Mouse (Mus musculus) embryonic facial prominence, embryonic 10.5 days (tissue): Measurements from ENCODE around the gene Cdh18. TPM values are rescaled to one million over a fixed set of nuclear protein-coding genes. Genes with fewer than 3 reads are reported as not detected.

Experiments
- DNase-seq: peaks from one replicate; pipeline ENCODE4 v3.0.0-alpha.2; 2017; ENCODE audit warnings: low spot score
- H3K27ac ChIP-seq: fragments of 300-500 bp; sonication (generic); replicated peaks from 2 replicates; pipeline ENCODE4 v1.5.1; 2016; ENCODE audit warnings: mild to moderate bottlenecking
- H3K27me3 ChIP-seq: fragments of 300-500 bp; sonication (generic); replicated peaks from 2 replicates; pipeline ENCODE4 v1.6.1; 2016; ENCODE audit warnings: low read depth, mild to moderate bottlenecking; ENCODE audit not compliant: poor library complexity, severe bottlenecking
- H3K36me3 ChIP-seq: fragments of 300-500 bp; sonication (generic); replicated peaks from 2 replicates; pipeline ENCODE4 v1.6.1; 2016; ENCODE audit warnings: mild to moderate bottlenecking, moderate library complexity
- H3K4me1 ChIP-seq: fragments of 300-500 bp; sonication (generic); 2 replicates; pipeline ENCODE4 v1.6.1; 2016
- H3K4me3 ChIP-seq: fragments of 300-500 bp; sonication (generic); 2 replicates; pipeline ENCODE4 v1.5.1; 2016; ENCODE audit warnings: mild to moderate bottlenecking, moderate library complexity
- H3K9me3 ChIP-seq: fragments of 300-500 bp; sonication (generic); 2 replicates; pipeline ENCODE4 v1.6.1; 2016; ENCODE audit warnings: mild to moderate bottlenecking
- WGBS: fragments of 180-500 bp; shearing (Covaris S2); methylation state at CpG from one replicate; pipeline ENCODE4 v1.1.7; 2016; 5-methylcytosine and 5-hydroxymethylcytosine counted together
- polyA plus RNA-seq: library from polyadenylated mRNA; unstranded; fragments of >200 nt; fragmentation: Nextera tagmentation; extraction: Ambion mirVana; gene quantifications from 2 replicates; pipeline ENCODE4 v1.2.1, GENCODE M21; 2016

The Cdh18 gene
- polyA plus RNA-seq, 1 experiment from 2014 or later = 0.09 TPM

GRCm38 (mm10) chr15:23430021-23430420 is 881.2 kb downstream of the Cdh18 start:
- Histone ChIP-seq H3K27ac (no peak overlapping the region), H3K4me3 (no peak overlapping the region), H3K27me3 (no peaks in the 10 kb centered on the region), H3K36me3 (no peaks in the 10 kb centered on the region), H3K9me3 (no peaks in the 10 kb centered on the region), H3K4me1 (no peaks in the 10 kb centered on the region)
- no peak for DNase-seq
- WGBS = 87% methylated on average over 5 of the region's 5 CpGs

- no peak for DNase-seq
- Histone ChIP-seq H3K27me3 (no peaks in the 10 kb centered on the region), H3K9me3 (no peaks in the 10 kb centered on the region), H3K36me3 (no peaks in the 10 kb centered on the region), H3K4me3 (no peak overlapping the region), H3K27ac (no peak overlapping the region), H3K4me1 (no peaks in the 10 kb centered on the region)
- 89% methylated on average over 1 of the region's 1 CpGs for WGBS
Observed at GRCm38 (mm10) chr15:23448542-23448941, 899.7 kb downstream of the Cdh18 start.

- no peak overlapping the region for H3K27ac ChIP-seq
- no peak overlapping the region for H3K4me3 ChIP-seq
- DNase-seq = peak; percentile 14
- no peaks in the 10 kb centered on the region for H3K9me3 ChIP-seq
- no peaks in the 10 kb centered on the region for H3K36me3 ChIP-seq
- H3K4me1 ChIP-seq = no peaks in the 10 kb centered on the region
- WGBS = 47% methylated on average over 9 of the region's 9 CpGs
- H3K27me3 ChIP-seq = no peaks in the 10 kb centered on the region
Observed at GRCm38 (mm10) chr15:23452098-23452625, 903.3 kb downstream of the Cdh18 start.

GRCm38 (mm10) chr15:23453331-23453730 is 904.5 kb downstream of the Cdh18 start:
- no peak overlapping the region for H3K4me3 ChIP-seq
- DNase-seq = no peak
- no peaks in the 10 kb centered on the region for H3K9me3 ChIP-seq
- no peaks in the 10 kb centered on the region for H3K27me3 ChIP-seq
- H3K36me3 ChIP-seq = no peaks in the 10 kb centered on the region
- WGBS = 86% methylated on average over 6 of the region's 6 CpGs
- H3K27ac ChIP-seq = no peak overlapping the region
- H3K4me1 ChIP-seq = no peaks in the 10 kb centered on the region

GRCm38 (mm10) chr15:23455344-23455743 is 906.5 kb downstream of the Cdh18 start:
- Histone ChIP-seq H3K27ac (no peak overlapping the region), H3K27me3 (no peaks in the 10 kb centered on the region), H3K4me1 (no peaks in the 10 kb centered on the region), H3K4me3 (no peak overlapping the region), H3K9me3 (no peaks in the 10 kb centered on the region), H3K36me3 (no peaks in the 10 kb centered on the region)
- no peak for DNase-seq
- 85% methylated on average over 7 of the region's 7 CpGs for WGBS

- H3K4me3 ChIP-seq = no peak overlapping the region
- no peaks in the 10 kb centered on the region for H3K4me1 ChIP-seq
- DNase-seq = no peak
- H3K9me3 ChIP-seq = no peaks in the 10 kb centered on the region
- WGBS = 84% methylated on average over 3 of the region's 3 CpGs
- no peaks in the 10 kb centered on the region for H3K27me3 ChIP-seq
- H3K36me3 ChIP-seq = no peaks in the 10 kb centered on the region
- no peak overlapping the region for H3K27ac ChIP-seq
Observed at GRCm38 (mm10) chr15:23457401-23457800, 908.6 kb downstream of the Cdh18 start.

- H3K9me3 ChIP-seq = no peaks in the 10 kb centered on the region
- H3K4me3 ChIP-seq = no peak overlapping the region
- WGBS = 65% methylated on average over 7 of the region's 7 CpGs
- no peak for DNase-seq
- H3K27ac ChIP-seq = no peak overlapping the region
- no peaks in the 10 kb centered on the region for H3K4me1 ChIP-seq
- H3K27me3 ChIP-seq = no peaks in the 10 kb centered on the region
- H3K36me3 ChIP-seq = no peaks in the 10 kb centered on the region
Observed at GRCm38 (mm10) chr15:23470527-23471475, 922.0 kb downstream of the Cdh18 start.

GRCm38 (mm10) chr15:23486306-23486705 is 937.5 kb downstream of the Cdh18 start:
- no peaks in the 10 kb centered on the region for H3K9me3 ChIP-seq
- no peak for DNase-seq
- H3K4me3 ChIP-seq = no peak overlapping the region
- no peaks in the 10 kb centered on the region for H3K36me3 ChIP-seq
- H3K4me1 ChIP-seq = no peaks in the 10 kb centered on the region
- H3K27me3 ChIP-seq = no peaks in the 10 kb centered on the region
- WGBS = 51% methylated on average over 1 of the region's 1 CpGs
- no peak overlapping the region for H3K27ac ChIP-seq

GRCm38 (mm10) chr15:23506480-23506879 is 957.7 kb downstream of the Cdh18 start:
- 85% methylated on average over 4 of the region's 4 CpGs for WGBS
- Histone ChIP-seq H3K9me3 (no peaks in the 10 kb centered on the region), H3K27me3 (no peaks in the 10 kb centered on the region), H3K27ac (no peak overlapping the region), H3K36me3 (no peaks in the 10 kb centered on the region), H3K4me1 (no peaks in the 10 kb centered on the region), H3K4me3 (no peak overlapping the region)
- no peak for DNase-seq

- DNase-seq = no peak
- no peaks in the 10 kb centered on the region for H3K36me3 ChIP-seq
- H3K27me3 ChIP-seq = no peaks in the 10 kb centered on the region
- H3K9me3 ChIP-seq = no peaks in the 10 kb centered on the region
- no peak overlapping the region for H3K4me3 ChIP-seq
- H3K27ac ChIP-seq = no peak overlapping the region
- WGBS = 67% methylated on average over 2 of the region's 2 CpGs
- H3K4me1 ChIP-seq = no peaks in the 10 kb centered on the region
Observed at GRCm38 (mm10) chr15:23509694-23510093, 960.9 kb downstream of the Cdh18 start.

GRCm38 (mm10) chr15:23515786-23516185 is 967.0 kb downstream of the Cdh18 start:
- H3K27ac ChIP-seq = no peak overlapping the region
- WGBS = 86% methylated on average over 3 of the region's 3 CpGs
- DNase-seq = no peak
- no peaks in the 10 kb centered on the region for H3K4me1 ChIP-seq
- H3K36me3 ChIP-seq = no peaks in the 10 kb centered on the region
- no peaks in the 10 kb centered on the region for H3K27me3 ChIP-seq
- no peaks in the 10 kb centered on the region for H3K9me3 ChIP-seq
- no peak overlapping the region for H3K4me3 ChIP-seq

GRCm38 (mm10) chr15:23518079-23518478 is 969.3 kb downstream of the Cdh18 start:
- Histone ChIP-seq H3K27ac (no peak overlapping the region), H3K36me3 (no peaks in the 10 kb centered on the region), H3K4me1 (no peaks in the 10 kb centered on the region), H3K9me3 (no peaks in the 10 kb centered on the region), H3K27me3 (no peaks in the 10 kb centered on the region), H3K4me3 (no peak overlapping the region)
- WGBS = 88% methylated on average over 2 of the region's 2 CpGs
- DNase-seq = no peak
